Mouse (Mus musculus): ENCODE measurements at regions not wholly inside any gene's neighbourhood (a gene's known extent, or its start where the extent isn't known, plus 50 kb on each side); places are given as distances from the start of the nearest gene placed in this dataset.
"Not testable (repeated sequence)": the region's sequence is repeated elsewhere in the genome, so short reads cannot be mapped to it uniquely, and the experiment has no call there.

- DNase-seq: not testable (repeated sequence)
Observed at GRCm38 (mm10) chr12:3188734-3189275, 121.0 kb downstream of the Rab10 start.

DNA sequence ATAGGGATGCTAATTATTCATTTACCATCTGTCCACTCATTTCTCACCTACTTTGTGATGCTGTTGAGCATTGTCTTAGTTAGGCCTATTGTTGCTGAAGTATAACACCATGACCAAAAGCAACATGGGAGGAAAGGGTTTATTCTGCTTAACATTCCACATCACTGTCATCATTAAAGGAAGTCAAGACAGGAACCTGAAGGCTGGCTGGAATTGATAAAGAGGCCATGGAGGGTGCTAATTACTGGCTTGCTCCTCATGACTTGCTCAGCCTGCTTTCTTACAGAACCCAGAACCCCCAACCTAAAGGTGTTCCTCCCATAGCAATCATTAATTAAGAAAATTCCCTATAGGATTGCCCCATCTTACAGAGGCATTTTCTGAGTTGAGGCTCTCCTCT lies 121.6 kb downstream of the Rab10 start:
- DNase-seq: no peak

- DNase-seq: no peak
Observed at GRCm38 (mm10) chr12:3173325-3173724, 136.4 kb downstream of the Rab10 start.

DNA sequence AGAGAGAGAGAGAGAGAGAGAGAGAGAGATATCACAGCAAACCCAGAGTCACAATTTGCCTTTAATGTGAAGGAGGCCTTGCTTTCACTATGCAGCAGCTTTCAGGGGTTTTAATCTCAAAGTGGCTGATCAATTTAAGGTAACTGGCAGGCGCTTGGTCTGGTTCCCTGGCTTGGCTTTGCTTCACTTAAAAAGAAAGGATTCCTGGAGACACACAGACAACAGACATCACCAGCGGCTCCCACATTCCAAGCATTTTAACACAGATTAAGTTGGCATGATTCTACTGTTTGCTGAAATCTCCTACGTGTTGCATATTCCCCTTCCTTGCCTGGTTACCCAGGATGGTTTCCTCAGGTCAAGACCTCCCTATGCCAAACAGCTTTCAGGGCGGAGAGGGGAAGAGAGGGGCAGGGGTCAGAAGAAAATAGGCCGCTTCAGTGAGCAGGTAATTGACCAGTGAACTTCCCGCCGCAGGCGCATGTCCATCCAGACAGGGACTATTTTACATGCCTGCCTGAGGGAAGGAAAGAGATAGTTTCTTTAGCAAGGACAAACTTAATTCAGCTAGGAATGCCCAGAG lies 140.0 kb downstream of the Rab10 start:
- not testable (repeated sequence) for DNase-seq

- DNase-seq: not testable (repeated sequence)
Observed at GRCm38 (mm10) chr12:3161666-3162065, 148.1 kb downstream of the Rab10 start.

GRCm38 (mm10) chr12:3158771-3159170 lies 151.0 kb downstream of the Rab10 start:
- not testable (repeated sequence) for DNase-seq

DNA sequence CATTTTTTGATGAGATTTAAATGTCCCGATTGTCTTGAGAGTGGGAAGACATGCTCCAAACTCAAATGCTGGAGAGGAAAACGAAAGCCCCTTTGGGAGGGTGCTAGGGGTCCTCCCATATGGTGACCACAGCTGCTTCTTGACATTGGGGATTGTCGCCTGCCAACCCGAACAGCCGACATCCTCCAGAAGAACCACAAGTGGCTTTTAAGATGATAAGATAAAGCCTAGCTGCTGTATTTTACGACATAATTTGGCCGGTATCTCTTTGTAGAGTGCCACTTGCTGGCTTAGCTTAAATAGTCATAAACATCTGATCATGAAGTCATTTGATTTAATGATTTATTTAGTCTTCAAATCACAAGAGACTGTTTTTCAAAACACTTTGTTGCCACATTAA lies 156.1 kb downstream of the Rab10 start:
- not testable (repeated sequence) for DNase-seq

DNA sequence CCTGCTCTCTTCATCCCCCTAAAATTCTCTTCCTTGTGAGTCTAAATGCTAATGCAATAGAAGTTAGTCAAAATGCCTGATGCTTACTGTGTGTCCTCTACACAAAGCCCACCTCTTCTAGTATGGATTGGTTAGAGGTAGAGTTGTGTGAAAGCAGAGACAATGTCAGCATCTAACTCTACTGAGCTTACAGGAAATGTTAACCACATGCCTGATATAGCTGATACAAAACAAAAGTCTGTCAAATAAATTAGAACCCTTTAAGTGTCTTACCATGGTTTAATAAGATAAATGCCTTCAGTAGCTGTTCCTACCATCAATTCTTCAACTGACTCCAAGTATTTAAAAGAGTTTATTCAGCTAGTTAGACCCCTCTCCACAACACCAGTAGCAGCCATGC lies 177.2 kb downstream of the Rab10 start:
- not testable (repeated sequence) for DNase-seq

GRCm38 (mm10) chr12:3131149-3131751 lies 178.5 kb downstream of the Rab10 start:
- DNase-seq: not testable (repeated sequence)

DNA sequence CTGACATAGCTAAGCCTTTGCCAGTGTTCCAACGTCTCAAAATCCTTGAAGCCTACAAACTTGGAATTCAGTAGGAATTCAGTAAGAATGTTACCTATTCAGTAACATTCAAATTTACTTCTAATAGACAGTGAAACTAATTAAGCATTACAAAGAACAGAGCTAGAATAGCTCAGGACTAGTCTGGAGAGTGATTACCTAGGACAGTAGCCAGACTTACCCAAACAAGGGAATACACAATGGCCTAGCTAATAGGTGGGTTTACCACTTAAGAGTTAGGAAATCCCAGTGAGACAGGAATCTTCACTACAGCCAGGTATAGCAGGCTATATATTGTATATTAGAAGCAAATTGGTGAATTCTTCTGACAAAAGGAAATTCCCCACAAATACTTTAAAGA lies 182.4 kb downstream of the Rab10 start:
- DNase-seq: not testable (repeated sequence)

DNA sequence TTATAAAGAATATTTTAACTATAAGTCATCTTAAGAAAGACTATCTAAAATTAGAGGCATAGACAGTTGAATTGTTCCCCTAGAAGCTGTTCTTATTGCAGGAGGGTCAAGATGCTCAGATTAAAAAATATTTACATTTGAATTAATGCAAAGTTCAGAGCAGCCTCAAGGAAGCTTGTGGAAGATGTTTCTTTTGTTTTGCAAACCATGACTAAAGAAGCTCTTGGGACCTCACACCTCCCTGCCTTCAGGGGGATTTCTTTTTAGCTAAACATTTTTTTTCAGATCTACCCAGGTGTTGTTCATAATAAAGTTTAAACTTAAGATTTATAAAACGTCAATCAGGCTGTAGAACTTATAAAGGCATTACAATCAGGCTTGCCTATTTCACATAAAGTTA lies 185.7 kb downstream of the Rab10 start:
- no peak for DNase-seq

GRCm38 (mm10) chr12:3110589-3110988 lies 199.2 kb downstream of the Rab10 start:
- not testable (repeated sequence) for DNase-seq

GRCm38 (mm10) chr12:3109671-3110070 lies 200.1 kb downstream of the Rab10 start:
- DNase-seq: peak in 1 of 2 experiments; percentile 50

DNA sequence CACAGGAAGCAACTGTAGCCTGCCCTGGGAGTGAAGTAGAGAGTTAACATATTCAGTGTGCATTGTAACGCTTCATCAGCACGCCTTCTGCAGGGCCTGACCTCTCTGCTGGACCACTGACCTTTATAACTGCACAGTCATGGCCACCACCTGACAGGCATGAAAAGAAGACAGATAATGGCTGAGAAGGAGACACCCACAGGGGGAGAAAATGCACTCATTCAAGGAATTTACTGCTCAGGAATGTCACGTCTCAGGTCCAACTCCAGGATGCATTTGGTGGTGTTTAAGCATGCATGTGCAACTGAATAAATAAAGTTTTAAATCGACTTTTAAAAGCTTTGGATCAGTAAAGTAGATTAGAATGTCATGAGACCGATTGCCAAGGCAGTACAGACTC lies 207.8 kb downstream of the Rab10 start:
- DNase-seq: not testable (repeated sequence)

DNA sequence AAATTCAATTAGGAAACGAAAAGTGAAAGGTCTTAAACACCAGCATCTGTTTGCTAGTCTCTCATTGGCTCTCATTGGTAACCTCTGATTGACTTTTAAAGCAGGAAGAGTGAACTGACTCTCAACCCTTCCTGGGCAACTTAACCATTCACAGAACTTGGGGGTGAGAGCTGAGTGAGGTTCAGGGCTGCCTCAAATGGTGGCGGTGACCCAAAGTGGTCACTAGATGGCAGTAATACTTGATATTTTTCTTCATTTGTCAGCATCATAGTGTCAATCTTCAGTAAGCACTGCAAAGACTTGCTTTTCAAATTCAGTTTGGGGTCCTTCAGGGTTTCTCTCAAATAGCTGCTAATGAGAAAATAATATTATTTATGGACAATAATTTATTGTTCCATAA lies 211.6 kb downstream of the Rab10 start:
- peak; percentile 42 to 56 for DNase-seq

DNA sequence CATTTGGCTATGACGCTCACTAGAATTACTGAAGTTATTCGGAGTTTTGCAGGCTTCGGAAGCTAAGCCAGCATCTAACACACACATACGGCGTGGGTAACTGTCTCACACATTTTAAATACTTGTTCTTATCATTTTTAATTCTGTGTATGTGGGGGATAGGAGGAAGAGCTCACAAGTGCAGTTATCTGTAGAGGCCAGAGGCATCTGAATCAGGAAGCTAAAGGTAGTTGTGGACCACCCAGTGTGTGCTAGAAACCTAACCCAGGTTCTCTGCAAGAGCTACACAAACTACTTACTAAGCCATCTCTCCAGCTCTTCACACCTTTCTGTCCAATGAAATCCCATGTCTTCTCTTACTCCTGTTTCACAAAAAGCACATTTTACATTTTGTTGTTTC lies 215.3 kb downstream of the Rab10 start:
- no peak for DNase-seq

GRCm38 (mm10) chr12:3092974-3093373 lies 216.8 kb downstream of the Rab10 start:
- not testable (repeated sequence) for DNase-seq

- peak; percentile 16 to 56 for DNase-seq
Observed at GRCm38 (mm10) chr12:3049546-3049945, 260.2 kb downstream of the Rab10 start.

DNA sequence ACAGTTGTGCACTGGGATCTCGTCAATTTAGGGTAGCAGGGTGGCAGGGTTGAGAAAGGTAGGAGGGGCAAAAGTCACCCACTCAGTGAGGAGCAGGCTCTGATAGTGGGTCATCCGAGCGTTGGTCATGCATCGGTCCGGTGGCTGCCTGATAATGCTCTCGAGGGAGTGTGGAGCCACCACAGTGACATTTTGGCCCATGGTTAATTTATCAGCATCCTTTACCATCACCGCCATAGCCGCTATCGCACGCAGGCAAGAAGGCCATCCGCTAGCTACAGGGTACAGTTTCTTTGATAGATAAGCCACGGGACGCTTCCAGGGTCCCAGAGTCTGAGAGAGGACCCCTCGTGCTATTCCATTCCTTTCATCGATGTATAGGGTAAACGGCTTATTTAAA lies 291.3 kb downstream of the Rab10 start:
- DNase-seq: not testable (repeated sequence)

GRCm38 (mm10) chr12:3016777-3017176 lies 293.0 kb downstream of the Rab10 start:
- not testable (repeated sequence) for DNase-seq
